Mouse (Mus musculus) small intestine, adult 2 months (tissue): Measurements from ENCODE around the gene Dnm2.

Experiments
- CTCF ChIP-seq: fragments of 200-500 bp; IDR thresholded peaks from 2 replicates; pipeline ENCODE4 v1.5.1; 2012; ENCODE audit warnings: low read depth, mild to moderate bottlenecking, control low read depth, inconsistent platforms, low read length, moderate library complexity, mixed read lengths; ENCODE audit not compliant: insufficient replicate concordance, insufficient read length; ENCODE audit errors: extremely low read depth
- POLR2A ChIP-seq: fragments of 200-500 bp; IDR thresholded peaks from 2 replicates; pipeline ENCODE4 v1.6.1; 2012; ENCODE audit warnings: low read depth, mild to moderate bottlenecking, control low read depth, inconsistent platforms, low read length, moderate library complexity

GRCm38 (mm10) chr9:21450270-21450669, 25.6 kb downstream of the Dnm2 start:
- TF ChIP-seq POLR2A (no peak), CTCF (no peak)
